Mouse (Mus musculus): ENCODE measurements around the gene Bin2. TPM values are rescaled to one million over a fixed set of nuclear protein-coding genes. Genes with fewer than 3 reads are reported as not detected.
A peak's percentile ranks its signal among the peaks of the same experiment; 100 is the strongest.

The Bin2 gene
- total RNA-seq, 2 experiments from 2014 or later = 5.3 to 5.6 TPM

DNA sequence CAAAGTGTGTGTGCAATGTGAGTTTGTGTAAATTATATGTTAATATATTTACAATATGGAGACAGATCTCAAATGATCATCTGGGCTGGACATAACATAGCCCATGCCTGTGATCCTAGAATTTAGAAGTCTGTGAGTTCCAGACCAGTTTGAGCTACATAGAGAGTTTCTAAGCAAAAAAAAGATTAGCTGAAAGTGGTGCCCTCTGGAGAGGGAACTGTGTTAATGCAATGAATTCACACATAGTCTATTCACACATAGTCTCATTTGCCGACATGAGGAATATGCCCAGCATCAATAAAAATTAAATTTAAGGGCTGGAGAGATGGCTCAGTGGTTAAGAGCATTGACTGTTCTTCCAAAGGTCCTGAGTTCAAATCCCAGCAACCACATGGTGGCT, 7.2 kb upstream of the Bin2 start:
- H3K27ac ChIP-seq = no peak overlapping the region
- DNase-seq (ENCODE audit: low spot score in 2 of 2) = no peak
- TF ChIP-seq CTCF (conservative IDR thresholded peaks at IDR 0.05) = peak; percentile 53
- no peak overlapping the region for H3K4me3 ChIP-seq

DNA sequence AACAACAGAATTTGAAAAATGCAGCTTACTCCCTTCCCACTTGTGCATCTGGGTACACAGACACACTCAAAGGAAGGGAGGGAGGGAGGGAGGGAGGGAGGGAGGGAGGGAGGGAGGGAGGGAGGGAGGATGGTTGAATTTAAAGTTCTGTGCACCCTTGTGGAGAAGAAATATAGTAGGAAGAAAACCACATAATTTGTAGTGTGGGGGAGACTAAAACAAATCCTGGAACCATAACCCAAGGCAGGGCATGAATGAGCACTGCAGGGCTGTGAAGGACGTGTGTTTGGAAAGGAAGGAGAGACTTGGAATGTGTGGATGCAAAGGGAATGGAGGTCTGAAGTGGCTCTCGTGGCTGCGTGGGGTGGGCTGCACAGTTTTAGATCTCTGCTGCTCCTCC, 6.1 kb upstream of the Bin2 start:
- Histone ChIP-seq H3K27ac (no peak overlapping the region), H3K4me3 (no peak overlapping the region)
- no peak for DNase-seq (ENCODE audit: low spot score in 2 of 2)
- no peak for TF ChIP-seq CTCF (conservative IDR thresholded peaks at IDR 0.05)

DNA sequence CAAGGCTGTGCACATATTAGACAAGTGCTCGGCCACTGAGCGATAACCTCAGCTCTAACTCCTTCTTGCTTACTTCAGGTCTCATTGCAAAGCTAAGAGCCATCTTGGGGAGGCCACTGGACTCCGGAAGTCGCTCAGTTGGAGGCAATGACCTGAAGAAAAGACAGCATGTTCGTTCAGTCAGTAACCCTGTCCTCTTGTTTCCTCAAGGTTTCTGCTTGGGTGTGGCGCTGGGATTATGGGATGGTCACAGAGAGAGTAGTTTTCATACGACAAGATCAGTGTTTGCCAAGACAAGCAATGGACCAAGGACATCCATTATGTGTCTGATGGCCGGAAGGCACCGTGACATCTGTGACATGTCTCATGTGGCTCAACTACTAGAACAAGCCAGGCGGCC, 5.2 kb upstream of the Bin2 start:
- no peak for DNase-seq (ENCODE audit: low spot score in 2 of 2)
- Histone ChIP-seq H3K4me3 (no peak overlapping the region), H3K27ac (no peak overlapping the region; the same call in 1 of the 2 replicates)
- TF ChIP-seq CTCF (conservative IDR thresholded peaks at IDR 0.05) = no peak

DNA sequence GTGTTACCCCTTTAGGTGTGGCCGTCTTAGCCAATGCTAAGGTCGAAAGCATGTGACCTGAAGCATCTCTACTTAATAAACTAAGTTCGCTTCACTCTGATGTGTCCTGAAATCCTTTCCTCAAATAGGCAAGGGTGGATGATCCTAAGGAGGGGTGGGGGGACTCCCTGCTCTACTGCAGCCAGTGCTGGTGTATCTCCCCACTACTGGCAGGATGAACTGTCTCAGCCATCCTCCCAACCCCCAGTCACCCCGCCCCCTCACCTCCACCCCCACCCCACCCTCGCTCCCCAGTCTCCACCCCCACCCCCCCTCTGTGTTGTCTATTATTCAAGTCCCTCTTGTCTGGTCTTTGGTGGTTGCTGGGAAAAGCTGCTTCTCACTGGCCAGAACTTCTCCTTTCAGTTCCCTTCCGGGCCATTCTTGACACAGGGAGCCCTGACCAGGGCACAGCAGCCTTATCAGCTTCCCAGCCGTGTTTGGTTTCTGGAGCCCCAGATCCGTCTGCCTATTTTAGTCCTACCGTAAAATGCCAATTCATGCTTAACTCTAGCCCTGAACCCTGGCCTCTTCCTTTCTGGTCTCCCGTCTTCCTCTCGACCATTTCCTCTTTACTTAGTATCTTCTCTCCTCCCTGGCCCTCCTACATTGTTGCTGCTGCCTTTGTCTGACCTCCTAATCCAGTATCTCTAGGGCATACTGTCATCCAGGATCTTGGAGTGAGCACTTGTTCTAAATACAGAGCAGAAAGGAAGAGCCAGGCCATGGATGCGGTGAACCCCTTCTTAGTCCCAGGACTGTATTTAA, 4.4 kb upstream of the Bin2 start:
- no peak overlapping the region for H3K4me3 ChIP-seq
- no peak overlapping the region; the same call in 1 of the 2 replicates for H3K27ac ChIP-seq
- DNase-seq (ENCODE audit: low spot score in 2 of 2) = no peak
- TF ChIP-seq CTCF (conservative IDR thresholded peaks at IDR 0.05) = no peak

DNA sequence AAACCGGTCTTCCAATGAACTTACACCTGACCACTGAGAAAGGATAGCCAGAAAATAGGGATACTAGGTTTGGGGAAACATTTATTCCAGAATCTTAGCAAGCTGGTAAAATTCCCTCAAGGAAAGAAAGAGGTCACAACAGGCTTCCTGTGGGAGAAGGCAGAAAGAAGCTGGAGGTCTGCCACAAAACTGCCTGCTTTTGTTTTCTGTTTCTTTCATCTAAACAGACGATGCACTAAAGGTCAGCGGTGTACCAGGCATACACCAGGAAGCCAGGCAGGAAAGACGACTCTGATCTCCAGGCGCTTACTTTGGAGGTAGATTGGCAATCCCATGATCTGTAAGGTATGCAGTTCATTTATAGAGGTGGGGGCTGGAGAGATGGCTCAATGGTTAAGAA, 1.5 kb upstream of the Bin2 start:
- TF ChIP-seq CTCF (conservative IDR thresholded peaks at IDR 0.05) = no peak
- no peak for DNase-seq (ENCODE audit: low spot score in 2 of 2)

DNA sequence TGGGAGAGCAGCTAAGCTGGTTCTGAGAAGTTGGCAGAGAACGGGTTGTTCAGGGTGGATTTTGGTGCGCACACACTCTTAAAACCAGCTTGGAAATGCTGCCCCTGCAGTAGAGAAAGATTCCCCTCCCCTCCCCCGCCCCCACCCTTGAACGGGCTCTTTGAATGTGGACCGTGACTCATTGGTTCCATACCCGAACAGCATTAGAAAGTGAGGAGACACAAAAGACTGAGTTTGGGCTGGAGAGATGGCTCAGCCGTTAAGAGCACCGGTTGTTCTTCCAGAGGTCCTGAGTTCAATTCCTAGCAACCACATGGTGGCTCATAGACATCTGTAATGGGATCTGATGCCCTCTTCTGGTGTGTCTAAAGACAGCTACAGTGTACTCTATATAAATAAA, 651 bp upstream of the Bin2 start:
- no peak for DNase-seq (ENCODE audit: low spot score in 2 of 2)
- Histone ChIP-seq H3K4me3 (no peak overlapping the region), H3K27ac (no peak overlapping the region)
- no peak for TF ChIP-seq CTCF (conservative IDR thresholded peaks at IDR 0.05)

More for the DNA sequence above, 1.5 kb upstream of the Bin2 start:
- Histone ChIP-seq H3K27ac (no peak overlapping the region), H3K4me3 (no peak overlapping the region)

DNA sequence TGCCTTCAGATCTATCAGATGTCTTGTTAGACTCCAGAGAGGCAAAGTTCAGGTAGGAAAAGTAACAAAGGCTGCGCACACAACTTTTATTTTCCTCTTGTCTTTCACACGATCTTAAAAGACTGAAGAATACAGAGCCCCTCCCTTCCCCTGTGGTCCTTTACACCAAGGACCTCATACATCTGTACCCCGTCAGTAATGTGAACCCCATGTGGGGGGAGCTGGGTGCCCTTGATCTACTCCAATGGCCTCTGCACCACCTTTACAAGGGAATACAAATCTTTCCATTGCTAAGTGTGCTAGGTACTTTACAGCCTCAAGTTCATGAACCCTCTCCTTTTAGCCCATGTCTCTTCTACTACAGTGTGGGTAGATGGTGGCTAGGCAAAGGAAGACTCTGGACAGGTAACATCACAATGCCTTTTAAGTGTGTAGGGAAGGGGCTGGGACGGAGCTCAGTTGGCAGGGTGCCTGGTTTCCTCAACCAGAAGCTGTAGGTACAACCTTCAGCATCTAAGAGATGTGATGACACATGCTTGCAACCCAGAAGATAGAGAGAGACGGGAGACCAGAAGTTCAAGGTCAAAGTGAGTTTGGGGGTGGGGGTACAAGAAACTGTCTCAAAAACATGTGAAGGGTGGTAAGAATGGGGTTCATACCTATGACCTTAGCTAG, 1.3 kb downstream of the Bin2 start:
- TF ChIP-seq CTCF (conservative IDR thresholded peaks at IDR 0.05) = no peak
- no peak overlapping the region for H3K27ac ChIP-seq

DNA sequence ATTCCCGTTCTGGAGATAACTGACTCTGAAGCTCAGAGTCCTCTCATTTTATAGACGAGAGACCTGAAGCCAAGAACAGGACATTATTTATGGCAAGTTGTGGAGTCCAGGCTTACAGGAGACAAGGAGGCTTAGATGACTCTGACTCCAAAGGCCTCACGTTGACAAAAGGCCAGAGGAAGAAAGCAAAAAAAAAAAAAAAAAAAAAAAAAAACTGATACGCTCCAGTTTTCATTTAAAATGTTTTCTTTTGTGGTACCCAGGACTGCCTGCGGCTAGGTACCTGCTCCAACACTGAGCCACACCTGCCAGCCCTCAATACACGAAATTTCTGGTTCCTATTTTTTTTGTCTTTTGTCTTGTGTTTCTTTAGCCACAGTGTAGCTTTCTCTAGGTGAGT, 1.9 kb downstream of the Bin2 start:
- no peak for TF ChIP-seq CTCF (conservative IDR thresholded peaks at IDR 0.05)
- H3K27ac ChIP-seq = no peak overlapping the region
- DNase-seq (ENCODE audit: low spot score in 2 of 2) = no peak
- H3K4me3 ChIP-seq = no peak overlapping the region

More for the DNA sequence above, 1.3 kb downstream of the Bin2 start:
- no peak overlapping the region for H3K4me3 ChIP-seq
- DNase-seq (ENCODE audit: low spot score in 2 of 2) = no peak

DNA sequence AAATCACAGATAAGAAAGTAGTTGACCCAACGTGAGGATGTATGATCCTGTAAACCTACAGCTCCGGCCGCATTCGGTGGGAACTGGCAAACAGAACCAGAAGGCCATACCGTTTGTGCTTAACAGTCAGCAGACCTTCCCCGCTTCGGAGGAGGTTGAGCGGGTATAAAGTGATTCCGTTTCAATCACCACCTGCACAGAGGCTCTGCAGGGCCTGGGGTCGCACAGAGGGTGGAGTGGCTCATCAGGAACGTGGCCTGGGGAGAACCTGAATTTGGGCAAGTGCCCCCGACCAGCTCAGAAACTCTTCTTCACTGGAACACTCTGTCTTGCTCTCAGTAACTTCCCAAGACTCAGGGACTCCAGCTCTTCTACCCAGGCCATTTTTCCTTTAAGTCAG, 2.5 kb downstream of the Bin2 start:
- no peak for TF ChIP-seq CTCF (conservative IDR thresholded peaks at IDR 0.05)
- H3K4me3 ChIP-seq = no peak overlapping the region
- no peak overlapping the region for H3K27ac ChIP-seq
- DNase-seq (ENCODE audit: low spot score in 2 of 2) = no peak

DNA sequence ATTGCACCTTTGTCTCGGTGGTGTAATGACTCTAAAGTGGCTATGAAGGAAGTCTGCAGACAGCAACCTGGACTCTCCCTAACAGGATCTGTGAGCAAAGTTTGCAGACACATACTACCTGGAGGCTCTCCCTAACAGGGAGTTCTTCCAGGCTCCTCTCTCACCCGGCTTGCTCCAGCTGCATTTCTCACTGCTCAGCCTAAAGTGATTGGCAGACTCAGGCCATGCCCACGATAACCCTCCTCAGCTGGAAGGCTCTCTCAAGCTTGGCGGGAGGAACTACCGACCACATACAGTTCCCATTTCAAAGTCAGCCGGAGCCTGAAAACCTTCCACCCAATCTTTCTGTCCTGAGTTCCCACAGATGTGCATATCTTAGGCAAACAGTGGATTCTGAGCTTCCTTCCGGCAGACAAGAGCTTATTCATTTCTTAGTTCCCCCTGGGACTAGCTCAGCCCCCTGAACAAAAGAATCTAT, 3.1 kb downstream of the Bin2 start:
- no peak for DNase-seq (ENCODE audit: low spot score in 2 of 2)

DNA sequence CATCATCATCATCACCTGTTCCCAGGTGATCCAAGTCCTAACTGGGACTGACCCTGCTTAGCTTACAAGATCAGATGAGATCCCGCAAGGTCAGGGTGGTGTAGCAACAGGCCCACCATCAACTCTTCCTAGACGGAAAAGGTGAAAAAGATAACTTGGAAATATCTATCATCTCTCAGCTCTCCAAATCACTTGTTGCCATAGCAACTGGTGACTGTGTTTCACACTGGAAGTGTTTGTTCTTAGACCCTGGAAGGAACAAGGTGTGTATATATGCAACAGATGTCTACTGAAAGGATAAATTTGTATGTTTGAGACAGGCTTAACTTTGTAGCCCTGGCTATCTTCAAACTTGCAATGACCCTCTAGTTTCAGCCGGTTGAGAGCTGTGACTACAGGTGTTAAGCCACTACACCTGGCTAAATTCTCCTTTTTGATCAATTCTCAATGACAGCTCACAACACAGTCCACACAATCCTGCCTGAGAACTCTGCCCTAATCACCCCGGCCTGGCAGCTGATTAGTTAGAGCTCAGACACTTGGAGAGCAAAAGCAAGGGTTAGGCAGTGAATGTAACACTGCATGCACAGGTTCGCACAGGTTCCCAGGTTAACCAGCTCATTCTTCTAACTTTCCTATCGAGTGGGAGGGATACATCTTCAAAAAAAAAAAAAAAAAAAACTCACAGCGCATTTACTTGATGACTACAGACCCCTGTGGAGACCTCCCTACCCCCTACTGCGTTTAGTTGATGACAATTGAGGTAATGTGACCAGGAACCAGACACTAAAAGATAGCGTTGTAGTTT, 3.7 kb downstream of the Bin2 start:
- no peak overlapping the region for H3K4me3 ChIP-seq
- no peak for TF ChIP-seq CTCF (conservative IDR thresholded peaks at IDR 0.05)
- no peak overlapping the region for H3K27ac ChIP-seq
- no peak for DNase-seq (ENCODE audit: low spot score in 2 of 2)

More for the DNA sequence above, 3.1 kb downstream of the Bin2 start:
- Histone ChIP-seq H3K27ac (no peak overlapping the region), H3K4me3 (no peak overlapping the region)
- TF ChIP-seq CTCF (conservative IDR thresholded peaks at IDR 0.05) = no peak

DNA sequence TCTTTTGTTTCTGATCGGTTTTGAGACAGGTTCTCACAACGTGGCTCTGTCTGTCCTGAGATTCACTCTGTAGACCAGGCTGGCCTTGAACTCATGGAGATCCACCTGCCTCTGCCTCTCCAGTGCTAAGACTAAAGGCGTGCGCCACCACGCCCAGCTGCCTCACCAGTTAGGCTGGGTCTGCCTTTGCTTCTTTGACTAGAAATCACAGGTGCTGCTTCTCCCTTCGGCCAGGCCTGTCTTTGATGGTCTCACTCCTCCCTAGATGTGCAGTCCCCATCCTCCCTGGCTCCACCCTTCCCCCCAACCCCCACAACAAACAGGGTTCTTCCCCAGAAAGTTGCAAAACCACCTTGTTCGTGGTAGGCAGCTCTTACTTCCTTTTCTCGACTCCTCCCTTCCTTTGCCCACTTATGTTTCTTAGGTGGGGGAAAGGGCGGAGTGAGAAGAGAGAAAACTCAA, 4.5 kb downstream of the Bin2 start:
- H3K4me3 ChIP-seq = no peak overlapping the region
- TF ChIP-seq CTCF (conservative IDR thresholded peaks at IDR 0.05) = no peak
- no peak overlapping the region for H3K27ac ChIP-seq
- DNase-seq (ENCODE audit: low spot score in 2 of 2) = no peak

DNA sequence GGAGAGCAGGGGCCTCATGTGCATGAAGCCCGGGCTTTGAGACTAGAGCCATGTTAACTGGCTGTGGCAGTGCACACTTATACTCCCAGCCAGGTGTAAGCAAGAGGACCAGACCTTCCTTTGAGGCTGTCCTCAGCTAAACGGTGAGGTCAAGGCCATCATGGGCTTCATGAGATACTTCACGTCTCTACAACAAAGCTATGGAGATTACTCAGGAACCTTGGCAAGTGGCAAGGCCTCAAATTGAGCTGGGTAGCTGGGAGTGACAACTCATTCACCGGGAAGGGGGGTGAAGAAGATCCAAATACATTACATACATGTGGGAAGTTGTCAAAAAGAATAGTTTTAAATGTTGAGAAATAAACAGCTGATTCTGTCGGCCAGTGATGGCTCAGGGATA, 8.5 kb downstream of the Bin2 start:
- TF ChIP-seq CTCF (conservative IDR thresholded peaks at IDR 0.05) = no peak
- no peak overlapping the region for H3K4me3 ChIP-seq
- DNase-seq (ENCODE audit: low spot score in 2 of 2) = no peak
- no peak overlapping the region for H3K27ac ChIP-seq
